Mouse (Mus musculus) cerebral cortex, adult 2 months (tissue): ENCODE measurements around the gene Ccdc27.

Experiments
- WGBS: fragments of 180-500 bp; shearing (Covaris S2); methylation state at CpG from one replicate; pipeline ENCODE4 v1.1.7; 2018; 5-methylcytosine and 5-hydroxymethylcytosine counted together

Ccdc27 gene

GRCm38 (mm10) chr4:154042577-154042976 lies at the start of gene Ccdc27:
Ccdc27 (minus strand) TSS chr4:154042677.
- WGBS, result 58% methylated on average over 9 of the region's 9 CpGs

- WGBS, result 75% methylated on average over 8 of the region's 8 CpGs
Observed at GRCm38 (mm10) chr4:154091356-154091755, 48.9 kb upstream of the Ccdc27 start.

- 68% methylated on average over 5 of the region's 5 CpGs for WGBS
Observed at GRCm38 (mm10) chr4:154089205-154089604, 46.7 kb upstream of the Ccdc27 start.

GRCm38 (mm10) chr4:154086436-154086835 lies 44.0 kb upstream of the Ccdc27 start:
- WGBS, result 63% methylated on average over 8 of the region's 8 CpGs

GRCm38 (mm10) chr4:154085856-154086255 lies 43.4 kb upstream of the Ccdc27 start:
- WGBS, result 31% methylated on average over 3 of the region's 3 CpGs

- WGBS, result 50% methylated on average over 1 of the region's 1 CpGs
Observed at GRCm38 (mm10) chr4:154081974-154082373, 39.5 kb upstream of the Ccdc27 start.

- WGBS, result 5% methylated on average over 13 of the region's 13 CpGs
Observed at GRCm38 (mm10) chr4:154081021-154081420, 38.5 kb upstream of the Ccdc27 start.

- 38% methylated on average over 4 of the region's 4 CpGs for WGBS
Observed at GRCm38 (mm10) chr4:154080211-154080610, 37.7 kb upstream of the Ccdc27 start.

- 13% methylated on average over 14 of the region's 16 CpGs for WGBS
Observed at GRCm38 (mm10) chr4:154071941-154072340, 29.5 kb upstream of the Ccdc27 start.

- WGBS, result 1% methylated on average over 17 of the region's 20 CpGs
Observed at GRCm38 (mm10) chr4:154071521-154071920, 29.0 kb upstream of the Ccdc27 start.

GRCm38 (mm10) chr4:154070896-154071295 lies 28.4 kb upstream of the Ccdc27 start:
- 24% methylated on average over 5 of the region's 5 CpGs for WGBS

- WGBS, result 42% methylated on average over 14 of the region's 14 CpGs
Observed at GRCm38 (mm10) chr4:154064827-154065773, 22.6 kb upstream of the Ccdc27 start.

- WGBS, result 54% methylated on average over 4 of the region's 4 CpGs
Observed at GRCm38 (mm10) chr4:154057696-154058095, 15.2 kb upstream of the Ccdc27 start.

GRCm38 (mm10) chr4:154056661-154057060 lies 14.2 kb upstream of the Ccdc27 start:
- WGBS, result 43% methylated on average over 2 of the region's 2 CpGs

- WGBS, result 77% methylated on average over 2 of the region's 2 CpGs
Observed at GRCm38 (mm10) chr4:154056046-154056445, 13.6 kb upstream of the Ccdc27 start.

GRCm38 (mm10) chr4:154055482-154055881 lies 13.0 kb upstream of the Ccdc27 start:
- 90% methylated on average over 7 of the region's 7 CpGs for WGBS

- 72% methylated on average over 3 of the region's 4 CpGs for WGBS
Observed at GRCm38 (mm10) chr4:154053065-154053464, 10.6 kb upstream of the Ccdc27 start.

- 38% methylated on average over 3 of the region's 3 CpGs for WGBS
Observed at GRCm38 (mm10) chr4:154051401-154051800, 8.9 kb upstream of the Ccdc27 start.

- 69% methylated on average over 5 of the region's 5 CpGs for WGBS
Observed at GRCm38 (mm10) chr4:154045837-154046236, 3.4 kb upstream of the Ccdc27 start.

- WGBS, result 63% methylated on average over 3 of the region's 3 CpGs
Observed at GRCm38 (mm10) chr4:154037123-154037522, 5.4 kb downstream of the Ccdc27 start.

- 69% methylated on average over 7 of the region's 7 CpGs for WGBS
Observed at GRCm38 (mm10) chr4:154028066-154028465, 14.4 kb downstream of the Ccdc27 start.

GRCm38 (mm10) chr4:154026441-154026761 lies 16.1 kb downstream of the Ccdc27 start:
- 23% methylated on average over 2 of the region's 2 CpGs for WGBS

- 7% methylated on average over 33 of the region's 33 CpGs for WGBS
Observed at GRCm38 (mm10) chr4:154025641-154026440, 16.6 kb downstream of the Ccdc27 start, which contains the start of gene Smim1. Smim1 (minus strand) TSS chr4:154026230.
